Mouse (Mus musculus) MN1 (cell line): ENCODE measurements at regions not wholly inside any gene's neighbourhood (a gene's known extent, or its start where the extent isn't known, plus 50 kb on each side); places are given as distances from the start of the nearest gene placed in this dataset.
A peak's percentile ranks its signal among the peaks of the same experiment; 100 is the strongest.

Source experiments
- DNase-seq: peaks from one replicate; pipeline ENCODE4 v3.0.0-alpha.2; 2016; ENCODE audit warnings: low spot score

GRCm38 (mm10) chr8:10931266-10931665 is 77.0 kb downstream of the Irs2 start:
- DNase-seq: no peak

GRCm38 (mm10) chr8:10928836-10929235 is 79.4 kb downstream of the Irs2 start:
- no peak for DNase-seq

DNA sequence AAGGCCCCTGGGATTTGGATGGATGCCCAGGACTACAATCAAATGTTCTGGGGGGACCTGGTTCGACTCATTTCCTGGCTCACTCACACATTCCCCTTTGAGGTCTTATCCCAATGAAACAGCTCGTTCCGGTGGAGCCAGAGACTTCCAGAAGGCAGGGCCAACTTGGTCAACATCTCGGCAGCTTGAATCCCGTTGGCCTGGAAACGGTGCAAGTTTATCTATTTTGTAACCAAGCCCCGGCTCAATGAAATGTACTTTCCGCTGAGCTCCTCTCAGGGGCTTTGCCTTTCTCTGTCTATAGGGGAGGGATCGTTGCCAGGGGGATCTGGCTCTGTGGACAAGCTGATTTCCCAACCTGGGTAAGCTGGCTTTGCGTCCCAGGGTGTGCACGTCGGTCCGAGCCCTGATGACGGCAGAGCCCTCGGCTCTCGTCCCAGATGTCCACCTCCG is 79.9 kb downstream of the Irs2 start:
- DNase-seq: peak; percentile 23

GRCm38 (mm10) chr8:10927187-10927586 is 81.1 kb downstream of the Irs2 start:
- no peak for DNase-seq

GRCm38 (mm10) chr8:10926518-10926915 is 81.7 kb downstream of the Irs2 start:
- DNase-seq: peak; percentile 40

GRCm38 (mm10) chr8:10925582-10926517 is 82.4 kb downstream of the Irs2 start:
- peak; percentile 62 for DNase-seq

- DNase-seq: peak; percentile 84
Observed at GRCm38 (mm10) chr8:10924526-10925199, 83.6 kb downstream of the Irs2 start.

GRCm38 (mm10) chr8:10924001-10924490 is 84.2 kb downstream of the Irs2 start:
- DNase-seq: no peak

DNA sequence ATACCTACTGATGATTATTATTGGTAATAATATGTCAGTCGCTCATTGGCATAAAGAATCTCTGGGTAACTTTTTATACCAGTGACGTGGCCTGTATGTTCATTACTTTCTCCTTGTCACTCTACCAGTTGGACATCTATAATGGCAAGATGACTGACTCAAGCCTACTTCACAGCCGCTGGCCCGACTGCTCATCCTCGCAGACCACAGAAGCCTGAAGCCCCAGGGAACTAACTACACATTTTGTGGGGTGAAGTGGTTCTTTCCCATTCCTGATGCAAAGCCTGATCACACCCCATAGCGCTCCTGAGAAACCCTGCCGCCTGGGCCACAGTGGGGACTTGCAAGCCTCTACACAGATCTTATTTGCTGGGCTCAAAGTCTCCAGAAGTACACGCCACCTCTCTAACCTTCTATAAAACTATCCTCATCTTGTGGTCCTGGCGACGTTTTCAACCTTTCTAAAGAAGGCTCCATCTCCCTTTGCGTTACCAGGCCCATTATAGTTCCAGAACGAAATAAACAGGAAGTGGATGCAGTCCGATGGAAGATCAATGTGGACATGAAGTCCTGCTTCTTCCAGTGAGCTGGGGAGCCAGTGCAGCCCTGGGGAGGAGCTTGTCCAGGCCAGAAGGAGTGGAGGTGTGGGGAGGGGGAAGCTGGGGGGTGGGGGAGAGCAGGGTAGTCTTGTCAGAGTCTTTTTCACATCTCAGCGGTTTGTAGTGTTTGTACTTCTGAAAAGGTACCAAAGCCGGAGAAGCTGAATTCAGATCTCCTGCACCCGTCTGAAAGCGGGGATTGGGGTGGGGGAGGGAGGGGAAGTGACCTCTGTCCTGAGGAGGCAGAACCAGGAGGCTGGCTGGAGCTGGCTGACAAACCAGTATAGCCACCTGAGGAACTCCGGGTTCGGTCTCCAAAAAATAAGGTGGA is 84.9 kb downstream of the Irs2 start:
- no peak for DNase-seq

DNA sequence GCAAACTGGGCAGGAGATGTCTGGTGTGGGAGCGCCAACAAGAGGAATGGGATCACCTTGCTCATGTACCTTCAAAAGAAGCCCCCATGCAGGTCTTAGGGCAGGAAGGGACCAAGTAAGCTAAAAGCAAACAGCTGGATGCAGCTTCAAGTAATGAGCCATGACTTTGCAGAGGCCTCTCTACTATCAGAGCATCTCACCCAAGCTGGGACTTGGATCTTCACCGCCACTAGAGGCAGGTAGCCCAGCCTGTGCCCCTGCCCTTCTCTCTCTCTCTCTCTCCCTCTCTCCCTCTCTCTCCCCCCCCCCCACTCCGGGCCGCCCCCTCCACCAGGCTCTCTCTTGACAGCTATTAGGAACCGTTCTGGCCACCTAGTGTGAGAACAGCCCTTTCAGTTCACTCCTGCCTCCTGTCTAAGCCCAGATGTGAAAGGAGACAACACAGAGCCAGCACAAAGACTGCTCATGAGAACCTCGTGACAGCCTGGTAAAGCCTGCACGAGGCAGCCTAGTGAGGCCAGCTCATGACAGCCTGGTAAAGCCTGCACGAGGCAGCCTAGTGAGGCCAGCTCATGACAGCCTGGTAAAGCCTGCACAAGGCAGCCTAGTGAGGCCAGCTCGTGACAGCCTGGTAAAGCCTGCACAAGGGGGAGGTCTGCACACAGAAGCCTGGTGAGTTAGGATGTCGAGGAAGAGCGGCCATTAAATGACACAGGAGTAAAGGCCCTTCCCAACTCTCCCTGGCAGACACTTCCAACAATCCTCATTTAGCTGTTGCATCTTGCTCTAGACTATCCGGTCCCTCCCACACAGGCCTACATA is 85.8 kb downstream of the Irs2 start:
- peak; percentile 52 for DNase-seq

GRCm38 (mm10) chr8:10921439-10922191 is 86.6 kb downstream of the Irs2 start:
- no peak for DNase-seq

DNA sequence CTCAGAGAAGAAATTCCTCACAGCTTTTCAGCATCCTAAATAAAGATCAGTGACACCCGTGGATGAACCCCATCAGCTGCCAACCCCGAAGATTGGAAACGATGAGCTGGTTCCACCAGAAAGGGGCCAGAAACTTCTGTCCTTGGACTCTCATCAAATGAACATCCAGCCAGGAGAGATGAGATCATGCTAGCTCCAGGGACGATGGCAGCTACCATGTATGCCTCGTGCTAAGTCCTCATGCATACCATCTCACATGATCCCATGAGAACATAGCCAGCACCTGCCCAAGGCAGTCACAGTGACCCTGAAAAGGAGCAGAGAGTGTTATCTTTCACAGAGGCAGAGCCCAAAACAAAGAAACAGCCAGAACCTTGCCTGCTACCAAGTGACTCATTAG is 88.6 kb downstream of the Irs2 start:
- DNase-seq: no peak

DNA sequence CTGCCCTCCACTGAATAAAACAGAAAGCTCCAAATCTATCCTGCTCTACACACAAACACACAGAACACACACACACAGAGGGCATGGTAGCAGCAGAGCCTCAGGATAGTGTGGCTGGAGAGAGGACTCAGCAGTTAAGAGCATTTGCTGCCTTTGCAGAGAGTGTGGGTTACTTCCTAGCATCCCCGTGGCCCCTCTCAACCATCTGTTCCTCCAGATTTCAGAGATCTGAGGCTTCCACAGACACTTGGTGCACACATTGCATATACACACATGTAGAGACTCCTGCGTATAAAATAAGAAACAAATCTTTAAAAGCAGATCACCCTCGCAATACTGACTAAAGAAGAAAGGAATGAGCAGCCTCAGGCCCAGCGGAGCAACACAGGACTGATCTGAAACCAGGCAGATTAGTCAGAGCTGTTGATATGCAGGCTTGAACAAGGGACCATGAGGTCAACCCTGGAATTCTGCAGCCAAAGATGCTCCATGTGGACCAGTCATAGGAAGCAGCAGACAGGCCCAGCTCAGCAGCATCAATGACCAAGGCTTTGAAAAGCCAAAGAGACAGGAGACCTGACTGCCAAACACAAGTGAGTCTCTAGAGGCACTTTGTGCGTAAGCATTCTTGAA is 89.7 kb downstream of the Irs2 start:
- no peak for DNase-seq

- no peak for DNase-seq
Observed at GRCm38 (mm10) chr8:10914616-10915015, 93.6 kb downstream of the Irs2 start.

DNA sequence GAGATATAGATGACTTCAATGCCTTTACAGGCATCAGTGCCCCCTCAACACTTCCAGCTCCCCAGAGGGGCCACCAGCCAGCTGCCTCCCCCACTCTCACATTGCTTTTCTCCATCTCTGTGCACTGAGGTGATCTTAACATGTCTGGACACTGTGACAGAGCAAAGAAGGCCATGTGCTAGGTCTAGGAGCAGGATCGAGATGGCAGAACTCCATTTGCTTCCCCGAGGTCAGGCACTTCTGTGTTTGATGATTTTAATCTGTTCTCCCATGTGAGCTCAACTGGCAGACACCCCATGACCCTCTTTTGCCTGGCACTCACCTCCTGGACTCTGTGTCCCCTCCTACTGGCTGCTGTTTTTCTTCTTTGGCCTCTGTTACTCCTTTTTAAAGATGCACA is 95.8 kb downstream of the Irs2 start:
- DNase-seq: peak; percentile 50

DNA sequence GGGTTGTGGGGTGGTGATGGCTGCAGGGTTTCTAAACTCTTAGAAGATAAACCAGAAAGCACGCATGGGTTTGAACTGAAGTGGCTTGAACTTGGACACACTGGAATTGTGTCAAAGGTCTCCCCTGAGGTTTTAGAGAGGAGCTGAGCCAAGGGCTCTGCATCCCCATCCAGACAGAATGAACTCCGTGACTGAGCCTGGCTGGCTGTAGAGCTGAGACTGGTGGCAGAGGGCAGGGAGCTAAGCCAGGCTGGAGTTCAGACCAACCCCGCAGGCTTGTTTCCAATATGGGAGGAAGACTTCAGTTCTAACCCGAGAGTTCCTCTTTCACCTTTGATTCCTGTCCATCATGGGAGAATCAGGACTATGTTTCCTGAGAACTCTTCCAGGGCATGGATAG is 96.9 kb downstream of the Irs2 start:
- no peak for DNase-seq

GRCm38 (mm10) chr8:10910954-10911353 is 97.3 kb downstream of the Irs2 start:
- DNase-seq: no peak

DNA sequence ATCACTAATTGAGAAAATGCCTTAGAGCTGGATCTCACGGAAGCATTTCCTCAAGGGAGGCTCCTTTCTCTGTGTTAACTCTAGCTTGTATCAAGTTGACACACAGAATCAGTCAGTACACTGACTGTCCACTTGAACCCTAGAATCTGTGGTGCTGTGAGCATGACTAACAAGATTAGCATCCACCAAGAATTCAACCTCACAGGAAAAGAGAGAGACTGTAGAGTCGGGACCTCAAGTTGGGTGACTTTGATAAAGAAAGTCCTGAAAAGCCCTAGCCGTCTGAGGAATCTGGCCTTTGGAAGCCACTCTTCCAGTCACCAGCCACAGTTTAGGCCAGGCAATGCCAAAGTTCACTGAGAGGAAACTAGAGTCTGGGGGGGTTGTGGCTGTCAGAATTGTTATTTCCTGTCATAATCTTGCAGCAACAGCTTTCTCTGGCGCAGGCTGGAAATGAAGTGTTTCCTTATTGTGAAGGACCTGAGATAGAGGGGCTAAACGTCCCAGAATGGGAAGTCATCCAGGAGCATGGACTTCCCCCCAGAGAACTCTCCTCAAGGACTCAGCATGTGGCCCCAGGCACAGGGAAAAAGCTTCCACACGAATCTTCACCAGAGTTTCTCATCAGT is 97.9 kb downstream of the Irs2 start:
- DNase-seq: no peak

DNA sequence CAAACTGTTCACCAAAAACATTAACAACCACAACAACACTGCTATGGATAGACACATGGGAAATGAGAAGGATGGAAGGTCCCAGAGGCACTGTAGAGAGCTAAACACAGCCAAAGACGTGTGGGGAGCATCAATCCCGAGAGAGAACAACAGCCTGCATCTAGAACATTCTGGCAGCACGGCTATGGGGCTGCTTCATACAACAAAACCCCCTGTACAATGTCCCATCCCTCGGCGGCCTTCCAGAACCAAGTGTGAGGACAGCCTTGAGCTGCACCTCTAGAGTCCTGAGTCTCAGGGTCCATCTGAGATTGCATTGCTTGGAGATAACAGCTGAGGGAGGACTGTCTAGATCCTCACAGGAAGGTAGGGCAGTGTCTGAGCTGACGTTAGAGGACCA is 99.1 kb downstream of the Irs2 start:
- no peak for DNase-seq
